Mouse (Mus musculus): ENCODE measurements around the gene Slc35g3. TPM values are rescaled to one million over a fixed set of nuclear protein-coding genes. Genes with fewer than 3 reads are reported as not detected.

The Slc35g3 gene
- polyA plus RNA-seq, 2 experiments = not detected

DNA sequence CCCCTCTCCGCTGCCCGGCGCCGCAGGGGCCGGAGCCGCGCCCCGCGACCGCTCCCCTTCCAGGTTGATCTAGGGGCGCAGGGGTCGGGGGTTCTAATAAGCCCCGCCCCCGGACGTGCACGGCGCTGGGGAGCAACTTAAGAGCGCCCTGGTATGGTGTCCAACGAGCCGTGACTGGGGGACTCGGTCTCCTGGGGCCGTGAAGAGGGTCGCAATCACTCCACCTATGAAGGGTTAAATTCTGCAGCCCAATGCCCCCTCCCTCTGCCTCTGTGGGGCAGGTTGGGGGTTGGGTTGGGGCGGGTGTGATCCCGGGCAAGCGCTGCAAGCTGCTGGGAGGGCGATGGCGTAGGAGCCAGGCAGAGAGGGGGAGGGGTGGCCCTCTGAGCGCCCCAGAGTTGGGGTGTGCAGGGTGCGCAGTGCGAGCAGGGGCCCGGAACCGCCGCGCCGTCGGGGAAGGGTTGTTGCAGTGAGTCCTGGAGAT is 4.4 kb upstream of the Slc35g3 start:
- Histone ChIP-seq H3K4me1 (replicated peaks; ENCODE audit: control insufficient read depth in 2 of 2, insufficient read depth in 2 of 2, low read length in 1 of 2) (peaks cover 2 to 13% of the 10 kb centered on the region in 2 experiments), H3K27ac (peak overlapping the region; percentile 29), H3K9ac (replicated peaks) (peak overlapping the region; percentile 78), H3K9me3 (ENCODE audit: control insufficient read depth, low read length) (no peaks in the 10 kb centered on the region), H3K4me3 (ENCODE audit: insufficient read depth in 1 of 2, low read depth in 2 of 2, low read length in 2 of 2) (peak overlapping the region; percentile 68 to 75), H3K4me2 (ENCODE audit: low read depth) (peak overlapping the region; percentile 94), H3K27me3 (ENCODE audit: control insufficient read depth, insufficient read depth, low read length) (no peaks in the 10 kb centered on the region), H3K36me3 (replicated peaks; ENCODE audit: control insufficient read depth, insufficient read depth, low read depth) (no peaks in the 10 kb centered on the region)
- TF ChIP-seq CTCF (IDR thresholded peaks at IDR 0.05; ENCODE audit: low read depth) (no peak), EP300 (IDR thresholded peaks at IDR 0.05; ENCODE audit: low read depth) (no peak)
- DNase-seq (ENCODE audit: low read depth in 3 of 3, low spot score in 3 of 3) = peak in 1 of 3 experiments; percentile 30
- ATAC-seq (ENCODE audit: insufficient read depth) = peak; percentile 74
- under 1% methylated on average over 37 of the region's 37 CpGs for WGBS (ENCODE audit: insufficient replicate concordance)

DNA sequence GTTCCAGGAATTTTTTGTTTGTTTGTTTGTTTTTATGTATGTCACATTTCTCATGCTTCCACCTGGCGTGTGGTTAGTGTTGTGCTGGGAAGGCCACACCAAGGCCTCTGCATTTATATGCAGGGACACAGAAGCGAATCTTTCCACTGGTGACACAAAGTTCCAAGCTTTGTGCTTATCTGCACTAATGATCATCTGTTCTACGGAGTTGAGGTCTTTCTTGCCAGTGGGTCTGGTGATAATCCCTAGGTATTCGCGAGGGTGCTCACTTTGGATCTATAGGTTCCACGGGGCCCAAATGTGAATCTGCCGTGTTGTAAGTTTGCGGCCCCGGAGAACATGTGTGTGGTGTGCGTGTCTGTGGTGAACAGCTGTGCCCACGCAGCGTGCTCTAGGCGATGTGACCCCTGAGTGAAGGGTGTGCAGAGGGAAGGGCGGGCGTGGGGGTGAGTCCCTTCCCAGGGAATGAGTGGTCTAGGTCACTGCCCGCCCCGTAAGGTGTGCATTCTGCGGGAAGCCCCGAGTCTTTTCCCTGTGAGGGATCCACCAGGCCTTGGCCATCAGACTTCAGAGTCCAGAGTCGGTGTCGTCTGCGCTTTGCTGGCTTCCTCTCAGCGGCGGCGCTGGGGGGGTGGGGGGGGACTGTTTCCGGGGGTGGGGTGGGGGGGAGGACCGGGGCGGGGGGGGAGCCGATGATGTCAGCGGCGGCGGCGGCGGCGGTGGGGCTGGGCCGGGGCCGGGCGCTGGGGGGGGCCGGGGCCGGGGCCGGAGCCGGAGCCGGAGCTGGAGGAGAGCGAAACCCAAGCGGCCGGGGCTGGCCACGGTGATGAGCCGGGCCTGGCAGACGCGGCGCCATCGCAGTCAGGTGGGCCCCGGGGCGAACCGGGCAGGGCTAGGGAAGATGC is 3.7 kb upstream of the Slc35g3 start, which contains the start of gene Zbtb4:
Gene Zbtb4, plus strand, starts transcription at position 692 of the 905 bp plus-strand sequence.
- ATAC-seq (ENCODE audit: insufficient read depth) (peak; percentile 50), DNase-seq (ENCODE audit: low read depth in 3 of 3, low spot score in 3 of 3) (no peak)
- Histone ChIP-seq H3K9ac (replicated peaks) (peak within 1 kb of the TSS; percentile 78), H3K4me2 (ENCODE audit: low read depth) (peak within 1 kb of the TSS; percentile 94), H3K27me3 (ENCODE audit: control insufficient read depth, insufficient read depth, low read length) (no peaks in the 10 kb centered on the region), H3K27ac (peak within 1 kb of the TSS; percentile 29), H3K4me3 (ENCODE audit: insufficient read depth in 1 of 2, low read depth in 2 of 2, low read length in 2 of 2) (peak within 1 kb of the TSS; percentile 68 to 75), H3K36me3 (replicated peaks; ENCODE audit: control insufficient read depth, insufficient read depth, low read depth) (no peaks in the 10 kb centered on the region), H3K9me3 (ENCODE audit: control insufficient read depth, low read length) (no peaks in the 10 kb centered on the region), H3K4me1 (replicated peaks; ENCODE audit: control insufficient read depth in 2 of 2, insufficient read depth in 2 of 2, low read length in 1 of 2) (peaks cover 3 to 13% of the 10 kb centered on the region in 2 experiments)
- WGBS (ENCODE audit: insufficient replicate concordance) = 21% methylated on average over 49 of the region's 55 CpGs
- TF ChIP-seq CTCF (IDR thresholded peaks at IDR 0.05; ENCODE audit: low read depth) = no peak
- no peak for TF ChIP-seq EP300 (IDR thresholded peaks at IDR 0.05; ENCODE audit: low read depth)

DNA sequence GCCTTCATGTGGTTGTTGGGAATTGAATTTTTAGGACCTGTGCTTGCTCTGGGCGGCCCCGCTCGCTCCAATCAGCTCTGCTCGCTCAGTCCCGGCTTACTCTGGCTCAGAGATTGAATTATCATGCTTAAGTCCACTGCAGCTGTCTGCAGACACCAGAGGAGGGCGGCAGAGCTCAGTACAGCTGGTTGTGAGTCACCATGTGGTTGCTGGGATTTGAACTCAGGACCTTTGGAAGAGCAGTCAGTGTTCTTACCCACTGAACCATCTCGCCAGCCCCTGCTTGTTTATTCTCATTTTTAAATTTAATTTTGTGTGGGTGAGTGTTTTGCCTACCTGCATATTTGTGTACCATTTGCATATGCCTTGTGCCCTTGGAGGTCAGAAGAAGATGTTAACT is 1.8 kb upstream of the Slc35g3 start:
- no peak for DNase-seq (ENCODE audit: low read depth in 3 of 3, low spot score in 3 of 3)
- TF ChIP-seq EP300 (IDR thresholded peaks at IDR 0.05; ENCODE audit: low read depth) = no peak
- TF ChIP-seq CTCF (IDR thresholded peaks at IDR 0.05; ENCODE audit: low read depth) = peak; percentile 67
- no peaks in the 10 kb centered on the region for H3K9me3 ChIP-seq (ENCODE audit: control insufficient read depth, low read length)

DNA sequence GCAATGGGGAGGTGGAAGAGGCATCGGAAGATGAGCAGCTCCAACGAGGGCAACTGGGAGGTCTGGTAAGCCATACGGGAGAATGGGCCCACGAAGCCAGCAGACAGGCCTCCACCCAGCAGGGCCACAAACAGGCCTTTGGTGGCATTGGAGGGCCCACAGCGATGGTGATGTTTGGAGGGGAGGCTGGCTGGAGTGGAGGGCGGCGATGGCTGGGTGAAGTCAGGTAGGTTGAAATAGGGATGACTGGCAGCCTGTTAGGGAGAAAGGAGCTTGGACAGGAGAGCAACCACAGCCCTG is 917 bp downstream of the Slc35g3 start:
- WGBS (ENCODE audit: insufficient replicate concordance) = 82% methylated on average over 7 of the region's 7 CpGs

More for the DNA sequence above, 1.8 kb upstream of the Slc35g3 start:
- no peaks in the 10 kb centered on the region for H3K36me3 ChIP-seq (replicated peaks; ENCODE audit: control insufficient read depth, insufficient read depth, low read depth)
- H3K4me3 ChIP-seq (ENCODE audit: insufficient read depth in 1 of 2, low read depth in 2 of 2, low read length in 2 of 2) = no peak overlapping the region
- ATAC-seq (ENCODE audit: insufficient read depth) = no peak
- H3K4me2 ChIP-seq (ENCODE audit: low read depth) = no peak overlapping the region
- H3K9ac ChIP-seq (replicated peaks) = no peak overlapping the region
- WGBS (ENCODE audit: insufficient replicate concordance) = 62% methylated on average over 7 of the region's 7 CpGs
- H3K27ac ChIP-seq = no peak overlapping the region
- H3K27me3 ChIP-seq (ENCODE audit: control insufficient read depth, insufficient read depth, low read length) = no peaks in the 10 kb centered on the region
- peaks cover 13 to 25% of the 10 kb centered on the region in 2 experiments for H3K4me1 ChIP-seq (replicated peaks; ENCODE audit: control insufficient read depth in 2 of 2, insufficient read depth in 2 of 2, low read length in 1 of 2)

More for the DNA sequence above, 917 bp downstream of the Slc35g3 start:
- H3K27ac ChIP-seq = no peak overlapping the region
- ATAC-seq (ENCODE audit: insufficient read depth) = no peak
- peaks cover 19 to 22% of the 10 kb centered on the region in 2 experiments for H3K4me1 ChIP-seq (replicated peaks; ENCODE audit: control insufficient read depth in 2 of 2, insufficient read depth in 2 of 2, low read length in 1 of 2)
- H3K27me3 ChIP-seq (ENCODE audit: control insufficient read depth, insufficient read depth, low read length) = no peaks in the 10 kb centered on the region
- H3K9me3 ChIP-seq (ENCODE audit: control insufficient read depth, low read length) = no peaks in the 10 kb centered on the region
- no peak overlapping the region for H3K4me2 ChIP-seq (ENCODE audit: low read depth)
- H3K4me3 ChIP-seq (ENCODE audit: insufficient read depth in 1 of 2, low read depth in 2 of 2, low read length in 2 of 2) = no peak overlapping the region
- H3K9ac ChIP-seq (replicated peaks) = no peak overlapping the region
- 0 out of 2 replicates have a peak, but pooled peaks cover 5% of the 10 kb centered on the region for H3K36me3 ChIP-seq (replicated peaks; ENCODE audit: control insufficient read depth, insufficient read depth, low read depth)
- DNase-seq (ENCODE audit: low read depth in 3 of 3, low spot score in 3 of 3) = no peak
- no peak for TF ChIP-seq CTCF (IDR thresholded peaks at IDR 0.05; ENCODE audit: low read depth)
- TF ChIP-seq EP300 (IDR thresholded peaks at IDR 0.05; ENCODE audit: low read depth) = no peak
